In the genomic region with DNA sequence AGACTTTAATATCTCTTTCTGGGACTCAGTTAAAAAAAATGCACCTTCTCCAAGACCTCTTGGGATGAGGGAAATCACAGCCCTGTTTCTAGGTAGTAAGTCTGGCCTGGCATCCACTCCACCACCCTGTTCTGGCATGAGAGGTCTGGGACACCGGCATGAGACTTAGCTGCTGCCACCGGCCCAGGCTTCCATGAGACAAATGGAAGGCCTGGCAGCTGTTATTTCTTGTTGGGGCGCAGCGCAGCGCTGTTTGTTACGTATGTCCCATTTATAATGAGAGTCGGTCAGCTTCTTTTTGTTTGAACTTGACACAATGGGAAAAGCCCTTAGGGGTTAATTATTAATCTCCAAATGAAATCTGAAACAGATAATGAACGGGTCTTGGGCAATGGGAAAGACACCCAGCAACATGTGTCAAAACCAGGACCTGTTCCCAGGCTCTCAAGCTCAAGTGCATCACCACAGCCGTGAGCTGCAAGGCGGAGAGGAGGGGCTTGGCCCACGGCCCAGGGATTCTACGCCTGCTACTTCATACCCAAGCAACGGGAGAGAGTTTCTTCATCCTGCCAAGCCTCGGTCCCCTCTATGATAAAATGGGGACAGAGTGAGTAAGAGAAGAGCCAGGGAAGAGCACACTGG, we compare ENCODE assay signal across 9 mouse cellular contexts.
DNase-seq lines count a peak whose midpoint lies in the region; ATAC-seq and TF ChIP-seq lines count a peak whose summit lies in the region.
"Had no signal": no experiment of that assay in that cellular context is flagged by ENCODE, and none has a peak within 500 bp of the region (broad histone marks: within the 10 kb centered on the region; RNA-seq: fewer than 3 reads in every experiment).

No protein-coding gene starts in this region.

- no peak for TF ChIP-seq CTCF in kidney, adult 2 months (conservative IDR thresholded peaks at IDR 0.05; ENCODE audit: insufficient read depth, insufficient read length, low read depth, low read length)

- peak; percentile 79 for ATAC-seq in forebrain, embryonic 14.5 days
- peak; percentile 78 for ATAC-seq in intestine, embryonic 16.5 days
- peak; percentile 57; the same call in 1 of the 2 replicates for ATAC-seq in stomach, embryonic 15.5 days (ENCODE audit: insufficient read depth, low FRiP score, low read depth)

- 53% methylated on average over 14 of the region's 14 CpGs for WGBS in kidney, adult 2 months
- WGBS in forebrain, embryonic 14.5 days, result 26% methylated on average over 14 of the region's 14 CpGs
- WGBS in intestine, embryonic 16.5 days, result 35% methylated on average over 14 of the region's 14 CpGs
- 35% methylated on average over 14 of the region's 14 CpGs for WGBS in stomach, embryonic 15.5 days

- H3K9ac ChIP-seq in forebrain, embryonic 14.5 days (ENCODE audit: low read length), result no peak overlapping the region
- no peak overlapping the region for H3K9ac ChIP-seq in intestine, embryonic 16.5 days (ENCODE audit: low read depth, low read length)
- H3K9ac ChIP-seq in stomach, embryonic 15.5 days, result no peak overlapping the region

- no peaks in the 10 kb centered on the region for H3K9me3 ChIP-seq in forebrain, embryonic 14.5 days (replicated peaks; ENCODE audit: control insufficient read depth, low read length)
- H3K9me3 ChIP-seq in intestine, embryonic 16.5 days (ENCODE audit: control insufficient read depth, low read length), result no peaks in the 10 kb centered on the region
- H3K9me3 ChIP-seq in stomach, embryonic 15.5 days, result no peaks in the 10 kb centered on the region

- no peak overlapping the region for H3K27ac ChIP-seq in kidney, adult 2 months (ENCODE audit: insufficient read depth, low read depth, low read length)
- H3K27ac ChIP-seq in forebrain, embryonic 14.5 days (ENCODE audit: low read depth, low read length), result peak overlapping the region; percentile 33; the same call in 1 of the 2 replicates
- H3K27ac ChIP-seq in intestine, embryonic 16.5 days (ENCODE audit: low read length), result no peak overlapping the region
- H3K27ac ChIP-seq in stomach, embryonic 15.5 days, result 0 out of 2 replicates have a peak overlapping the region, but pooled peaks have one; percentile 22
- H3K27ac ChIP-seq: macrophage had no signal

- H3K27me3 ChIP-seq in kidney, adult 2 months (replicated peaks; ENCODE audit: control insufficient read depth, insufficient read depth, low read length), result no peaks in the 10 kb centered on the region
- H3K27me3 ChIP-seq in forebrain, embryonic 14.5 days (replicated peaks; ENCODE audit: control insufficient read depth, insufficient read depth, low read length), result no peaks in the 10 kb centered on the region
- no peaks in the 10 kb centered on the region for H3K27me3 ChIP-seq in intestine, embryonic 16.5 days (replicated peaks; ENCODE audit: control insufficient read depth, insufficient read depth, low read length)
- H3K27me3 ChIP-seq in stomach, embryonic 15.5 days (replicated peaks), result no peaks in the 10 kb centered on the region

- no peak overlapping the region for H3K4me3 ChIP-seq in kidney, adult 2 months (ENCODE audit: insufficient read depth, low read depth, low read length)
- no peak overlapping the region for H3K4me3 ChIP-seq in forebrain, embryonic 14.5 days (ENCODE audit: low read depth, low read length)
- H3K4me3 ChIP-seq in intestine, embryonic 16.5 days (ENCODE audit: low read length), result no peak overlapping the region
- H3K4me3 ChIP-seq in stomach, embryonic 15.5 days (replicated peaks), result no peak overlapping the region

- H3K4me1 ChIP-seq in kidney, adult 2 months (ENCODE audit: control insufficient read depth, insufficient read depth, low read length), result no peaks in the 10 kb centered on the region
- H3K4me1 ChIP-seq in forebrain, embryonic 14.5 days (ENCODE audit: control insufficient read depth, insufficient read depth, low read length), result peaks cover 19% of the 10 kb centered on the region
- peaks cover 8% of the 10 kb centered on the region for H3K4me1 ChIP-seq in intestine, embryonic 16.5 days (ENCODE audit: control insufficient read depth, insufficient read depth, low read length)
- peaks cover 8% of the 10 kb centered on the region for H3K4me1 ChIP-seq in stomach, embryonic 15.5 days

- DNase-seq in kidney, adult 2 months, result peak; percentile 7
- DNase-seq in kidney, adult 8-10 months, result no peak
- peak; percentile 79 for DNase-seq in adrenal gland, postnatal 10 days
- DNase-seq in forebrain, embryonic 14.5 days (ENCODE audit: low spot score), result peak; percentile 93
- DNase-seq in embryo, embryonic 10 days (ENCODE audit: low spot score), result no peak
- DNase-seq in spleen, postnatal 10 days (ENCODE audit: low spot score in 2 of 2), result no peak

- no peak for TF ChIP-seq POLR2A in kidney, adult 2 months (IDR thresholded peaks at IDR 0.05; ENCODE audit: low read depth, low read length)

- H3K36me3 ChIP-seq in kidney, adult 2 months (ENCODE audit: control insufficient read depth, insufficient read depth, low read length), result no peaks in the 10 kb centered on the region
- H3K36me3 ChIP-seq in forebrain, embryonic 14.5 days (ENCODE audit: control insufficient read depth, insufficient read depth, low read length), result no peaks in the 10 kb centered on the region
- H3K36me3 ChIP-seq in intestine, embryonic 16.5 days (ENCODE audit: control insufficient read depth, insufficient read depth, low read length), result no peaks in the 10 kb centered on the region
- no peaks in the 10 kb centered on the region for H3K36me3 ChIP-seq in stomach, embryonic 15.5 days

- peak overlapping the region; percentile 35 for H3K4me2 ChIP-seq in forebrain, embryonic 14.5 days (ENCODE audit: low read length)
- no peak overlapping the region for H3K4me2 ChIP-seq in intestine, embryonic 16.5 days (ENCODE audit: low read depth, low read length)
- peak overlapping the region; percentile 27; the same call in 1 of the 2 replicates for H3K4me2 ChIP-seq in stomach, embryonic 15.5 days

Comparison
In these comparisons a context has a peak if more than half of its experiments do, and no peak if none do; other contexts are left out.
1. DNase-seq: peak in kidney, adult 2 months (single experiment), adrenal gland, postnatal 10 days (single experiment) and forebrain, embryonic 14.5 days (single experiment); none in kidney, adult 8-10 months (0 of 2), embryo, embryonic 10 days (single experiment) and spleen, postnatal 10 days (0 of 2).
2. H3K27ac ChIP-seq: peak in forebrain, embryonic 14.5 days (single experiment) and stomach, embryonic 15.5 days (single experiment); none in kidney, adult 2 months (single experiment) and intestine, embryonic 16.5 days (single experiment).
3. Peak in every context shown above with its lines, with median percentiles within 50 percentile points of each other: ATAC-seq.